Mouse (Mus musculus): ENCODE results near the gene Rgs10.

- TF ChIP-seq POLR2A (IDR thresholded peaks at IDR 0.05; ENCODE audit: low read depth, low read length) (no peak), CTCF (IDR thresholded peaks at IDR 0.05; ENCODE audit: borderline replicate concordance, insufficient read depth, low read length) (no peak)
These were observed 34.2 kb upstream of the Rgs10 start for GRCm38 (mm10) chr7:128452731-128453130.
